Mouse (Mus musculus): ENCODE results near the gene Cct8l1.

Gene Cct8l1

DNA sequence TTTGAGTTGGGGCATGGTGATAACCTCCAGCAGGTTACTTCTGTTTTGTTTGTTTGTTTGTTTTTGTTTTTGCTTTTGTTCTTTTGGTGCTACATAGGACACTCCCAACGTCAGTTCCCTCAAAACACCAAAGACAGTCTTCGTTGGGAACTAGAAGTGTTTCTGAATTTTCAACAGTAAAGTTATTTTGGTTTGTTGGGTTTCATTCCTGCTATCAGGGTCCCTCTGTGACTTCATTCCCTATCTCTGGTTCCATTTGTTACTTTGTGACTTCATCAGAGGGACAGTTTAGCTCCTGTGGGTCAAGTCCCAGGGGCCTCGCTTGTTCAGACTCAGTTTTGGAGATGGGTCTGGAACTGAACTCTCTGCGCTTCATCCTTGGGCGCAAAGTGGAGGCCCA, at the start of gene Cct8l1:
Gene Cct8l1 (plus strand): TSS at position 301 of the 400 bp plus-strand sequence.
- no peak for DNase-seq (ENCODE audit: low spot score in 2 of 2)

DNA sequence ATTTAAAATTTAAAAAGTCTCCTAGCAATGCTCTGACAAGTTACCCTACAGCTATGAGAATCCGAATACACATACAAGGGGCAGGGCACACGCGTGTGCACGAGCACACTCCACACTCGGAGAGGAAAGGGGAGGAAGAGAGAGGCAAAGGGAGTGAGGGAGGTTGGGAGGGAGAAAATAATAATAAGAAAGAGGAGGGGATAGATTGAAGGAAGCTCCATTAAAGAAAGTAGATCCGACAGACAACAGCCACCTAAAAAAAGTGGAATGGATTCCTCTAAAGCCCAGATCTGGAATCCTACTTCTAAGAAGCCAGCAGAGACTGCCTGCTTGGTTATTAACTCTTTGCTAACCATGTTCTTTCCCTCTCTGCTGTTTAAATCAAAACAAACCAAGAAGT, 43.8 kb upstream of the Cct8l1 start:
- no peak for DNase-seq (ENCODE audit: low spot score in 2 of 2)

DNA sequence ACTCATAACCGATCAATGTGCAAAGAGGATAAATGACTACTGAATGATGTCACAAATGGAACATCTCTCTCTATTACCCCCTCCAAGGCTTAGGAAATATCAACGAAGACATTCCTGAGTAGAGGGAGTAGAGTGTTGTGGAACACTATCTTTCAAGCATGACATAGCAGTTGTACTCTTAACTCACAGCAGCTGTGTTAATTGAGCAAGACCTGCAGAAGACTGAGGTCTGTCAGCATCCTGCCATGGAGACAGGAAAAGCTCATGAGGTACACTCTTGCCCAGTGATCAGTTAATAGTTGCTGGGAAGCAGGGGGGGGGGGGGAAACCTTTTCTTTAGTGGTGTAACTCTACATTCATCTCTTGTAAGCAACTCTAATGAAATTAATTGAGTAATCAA, 40.1 kb upstream of the Cct8l1 start:
- DNase-seq (ENCODE audit: low spot score in 2 of 2): no peak

DNA sequence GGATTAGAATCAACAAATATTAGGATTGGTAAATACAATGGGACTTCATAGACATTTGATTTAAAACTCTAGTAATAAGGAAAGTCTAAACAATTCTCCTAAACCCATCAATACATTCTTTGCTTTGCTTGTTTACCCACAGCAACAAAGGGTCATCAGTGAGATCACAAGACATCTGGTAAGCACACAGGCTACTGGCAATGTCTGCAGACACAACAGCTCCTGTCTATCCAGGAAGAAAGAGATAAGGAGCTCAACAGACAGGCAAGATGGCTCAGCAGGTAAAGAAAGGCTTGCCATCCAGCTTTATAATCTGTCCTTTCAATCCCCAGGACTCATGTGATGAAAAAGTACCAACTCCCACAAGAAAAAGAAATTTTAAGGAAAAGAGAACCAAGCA, 37.0 kb upstream of the Cct8l1 start:
- DNase-seq (ENCODE audit: low spot score in 2 of 2): no peak

DNA sequence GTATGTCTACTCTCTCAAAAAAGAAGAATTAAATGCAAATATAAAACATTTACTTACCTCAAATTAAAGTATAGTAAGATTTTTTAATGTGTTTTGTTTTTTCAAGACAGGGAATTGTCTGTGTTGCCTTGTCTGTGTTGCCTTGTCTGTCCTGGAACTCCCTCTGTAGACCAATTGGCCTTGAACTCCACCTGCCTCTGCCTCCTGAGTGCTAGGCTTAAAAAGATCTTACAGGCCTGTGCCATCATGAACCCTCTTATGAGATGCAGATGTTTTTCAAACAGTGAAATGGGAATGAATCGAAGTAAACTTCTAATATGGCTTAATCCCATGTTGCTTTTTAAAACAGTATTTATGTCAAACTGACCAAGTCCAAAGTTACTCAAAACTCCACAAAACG, 19.2 kb upstream of the Cct8l1 start:
- no peak for DNase-seq (ENCODE audit: low spot score in 2 of 2)

DNA sequence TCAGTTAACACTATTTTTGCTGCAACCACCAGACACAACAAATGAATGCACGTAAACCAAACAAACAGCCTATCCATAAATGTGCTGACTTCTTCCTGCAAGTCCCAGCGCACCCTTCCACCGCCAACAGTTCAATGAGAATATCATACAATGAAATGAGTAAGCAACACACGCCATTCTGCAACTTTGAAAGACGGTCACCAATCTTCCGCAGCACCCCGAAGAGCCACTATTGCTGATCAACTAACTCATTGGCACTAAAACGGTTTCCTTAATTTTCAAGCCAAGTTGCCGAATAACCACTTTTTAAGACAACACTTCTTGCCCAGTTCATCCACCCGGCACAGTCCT, 18.5 kb upstream of the Cct8l1 start:
- no peak for DNase-seq (ENCODE audit: low spot score in 2 of 2)

DNA sequence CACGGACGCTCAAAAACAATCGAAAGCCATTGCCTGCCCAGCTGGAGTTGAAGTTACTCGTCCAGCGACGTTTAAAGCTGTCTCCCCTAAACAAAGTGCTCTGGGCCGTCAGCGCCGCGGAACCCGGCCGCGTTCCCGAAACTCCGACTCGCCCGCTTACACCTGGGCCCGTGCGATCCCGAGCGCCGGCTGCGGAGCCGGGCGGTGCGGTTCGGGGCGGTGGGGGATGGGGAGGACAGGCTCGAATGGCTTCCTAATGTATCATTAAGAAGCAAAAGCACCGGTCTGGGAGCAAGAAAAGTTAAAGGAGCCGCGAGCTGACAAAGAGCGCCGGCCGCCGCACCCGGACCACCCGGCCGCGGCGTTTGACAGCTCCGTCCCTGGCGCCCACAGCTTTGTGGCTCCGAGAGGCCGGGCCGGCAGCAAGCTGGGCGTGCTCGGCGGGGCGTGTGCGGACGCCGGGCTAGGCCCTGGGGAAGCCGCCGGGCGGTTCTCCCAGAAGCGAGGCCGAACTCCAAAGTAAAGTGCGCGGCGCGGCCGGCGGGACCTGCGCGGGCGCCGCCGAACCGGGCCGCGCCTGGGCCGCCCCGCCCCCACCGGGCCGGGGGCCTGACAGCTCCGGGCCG, 18.0 kb upstream of the Cct8l1 start:
- peak; percentile 20 to 27 for DNase-seq (ENCODE audit: low spot score in 2 of 2)

DNA sequence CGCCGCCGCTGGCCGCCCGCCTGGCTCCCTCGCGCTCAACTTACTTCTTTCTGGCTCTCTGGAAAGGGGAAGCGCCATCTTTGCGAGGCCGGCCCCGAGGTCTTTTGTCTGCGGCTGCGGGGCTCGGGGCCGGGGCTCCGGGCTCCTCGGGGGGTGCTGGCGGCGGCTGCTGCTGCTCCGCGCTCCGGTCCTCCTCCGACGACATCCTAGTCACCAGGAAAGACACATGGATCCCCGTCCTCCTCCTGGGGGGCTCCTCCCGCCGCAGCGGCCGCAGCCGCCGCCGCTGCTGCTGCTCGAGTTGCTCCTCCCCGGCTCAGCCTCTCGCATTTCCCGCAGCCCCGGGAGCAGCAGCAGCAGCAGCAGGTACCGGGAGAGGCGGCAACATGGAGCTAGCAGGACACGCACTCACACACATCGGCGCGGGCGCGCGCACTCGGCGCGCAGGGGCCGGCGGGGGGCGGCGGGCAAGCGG, 17.5 kb upstream of the Cct8l1 start, which contains the start of gene Kmt2c:
Gene Kmt2c (minus strand): TSS at position 438 of the 475 bp plus-strand sequence.
- peak; percentile 32 to 68 for DNase-seq (ENCODE audit: low spot score in 2 of 2)

DNA sequence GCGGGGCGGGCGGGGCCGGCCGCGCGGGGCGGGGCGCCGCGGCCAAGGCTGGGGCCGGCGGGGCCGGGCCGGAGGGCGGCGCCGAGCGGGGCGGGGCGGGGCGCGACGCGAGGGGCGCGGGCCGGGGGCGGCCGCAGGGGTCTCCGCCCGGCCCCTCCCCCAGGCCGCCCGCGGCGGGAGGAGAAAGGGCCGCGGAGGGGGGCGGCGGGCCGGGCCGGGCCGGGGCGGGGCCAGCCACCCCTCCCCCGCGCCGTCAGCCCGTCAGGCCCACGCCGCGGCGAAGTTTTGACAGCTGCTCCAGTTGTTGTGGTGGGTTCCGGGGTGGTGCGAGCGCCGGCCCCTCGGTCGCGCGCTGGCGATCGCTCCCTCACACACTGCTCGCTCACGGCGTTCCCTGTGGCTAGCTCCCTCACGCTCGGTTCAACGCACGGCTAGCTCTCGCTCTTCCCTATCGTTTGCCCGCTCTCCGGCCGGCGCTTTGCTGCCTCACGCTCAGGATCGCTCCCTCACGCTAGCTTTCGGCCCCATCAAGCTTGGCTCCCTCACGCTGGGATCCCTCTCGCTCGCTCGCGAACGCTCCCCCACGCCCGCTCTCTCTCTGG, 16.9 kb upstream of the Cct8l1 start:
- DNase-seq (ENCODE audit: low spot score in 2 of 2): no peak

DNA sequence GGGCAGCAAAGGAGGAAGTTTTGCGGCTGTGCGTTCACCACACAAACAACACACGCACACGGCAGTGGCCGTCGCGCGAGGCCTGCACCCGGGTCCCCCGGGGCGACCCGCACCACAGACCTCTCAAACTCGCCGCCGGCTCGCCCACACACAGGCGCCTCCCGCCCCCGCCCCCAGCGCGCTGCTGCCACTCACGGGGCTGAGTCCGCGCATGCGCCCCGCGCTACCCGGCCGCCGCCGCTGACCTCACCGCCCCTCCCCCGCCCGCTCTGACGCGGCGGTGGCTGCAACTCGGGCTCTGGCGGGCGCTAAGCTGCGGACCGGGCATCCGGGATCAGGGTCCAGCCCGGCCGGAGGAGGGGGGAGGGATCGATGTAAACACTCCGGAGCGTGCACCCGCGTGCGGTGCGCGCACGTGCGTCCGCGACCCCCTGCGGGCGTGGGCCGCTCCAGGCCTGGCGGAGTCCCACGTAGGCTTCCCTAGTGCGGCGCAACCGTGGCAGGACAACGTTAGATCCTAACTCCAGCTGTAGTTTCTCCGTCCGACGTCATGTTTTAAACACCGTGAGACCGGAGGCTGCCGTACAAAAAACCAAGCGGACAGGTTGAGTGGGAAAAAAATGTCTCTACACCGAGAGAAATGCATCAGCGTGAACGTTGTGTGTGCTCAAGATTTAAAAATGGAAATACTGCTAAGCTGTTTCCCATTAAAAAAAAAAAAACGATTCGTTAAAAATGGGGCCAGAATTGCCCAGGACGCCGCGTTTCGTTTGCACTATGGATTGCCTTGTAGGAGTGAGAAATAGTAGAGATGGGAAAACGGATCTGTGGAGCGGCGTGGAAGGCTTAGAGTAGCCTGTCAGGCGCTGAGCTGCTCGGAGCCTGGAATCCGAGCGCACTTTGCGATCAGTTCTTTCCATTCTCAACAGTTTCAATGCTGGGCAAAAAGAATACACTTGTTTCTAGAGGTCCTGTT, 16.2 kb upstream of the Cct8l1 start:
- DNase-seq (ENCODE audit: low spot score in 2 of 2): peak; percentile 93 to 97

DNA sequence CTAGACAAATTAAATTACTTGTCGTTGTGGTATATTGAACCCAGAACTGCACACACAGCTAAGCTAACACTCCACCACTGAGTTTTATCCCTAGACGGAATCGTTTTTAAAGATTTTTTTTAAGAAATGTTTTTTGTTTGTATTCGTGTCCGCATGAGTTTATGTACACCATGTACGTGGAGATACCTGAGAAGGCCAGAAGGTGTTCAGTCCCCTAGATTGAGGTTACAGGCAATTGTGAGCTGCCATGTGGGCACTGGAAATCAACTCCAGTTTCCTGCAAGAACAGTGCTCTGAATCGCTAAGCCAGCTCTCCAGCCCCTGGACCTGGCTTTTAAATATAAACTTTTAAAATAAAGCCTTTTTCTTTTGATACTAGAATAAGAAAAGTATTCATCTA, 15.2 kb upstream of the Cct8l1 start:
- DNase-seq (ENCODE audit: low spot score in 2 of 2): no peak

DNA sequence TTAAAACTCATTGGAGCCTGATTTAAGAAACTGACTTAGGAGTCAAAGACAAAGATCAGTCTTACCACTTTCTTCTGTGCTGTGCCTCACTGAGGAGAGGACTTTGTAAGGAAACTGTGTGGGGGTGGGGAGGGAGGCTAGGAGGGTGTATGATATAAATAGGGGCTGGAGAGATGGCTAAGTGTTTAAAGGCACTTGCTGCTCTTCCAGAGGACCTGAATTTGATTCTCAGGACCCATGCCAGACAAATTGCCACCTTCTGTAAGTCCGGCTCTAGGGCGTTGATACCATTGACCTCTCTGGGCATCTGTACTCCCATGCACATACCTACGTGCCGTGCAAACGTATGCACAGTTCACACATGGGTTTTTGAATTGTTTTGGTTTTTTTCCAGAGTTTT, 9.8 kb upstream of the Cct8l1 start:
- no peak for DNase-seq (ENCODE audit: low spot score in 2 of 2)

DNA sequence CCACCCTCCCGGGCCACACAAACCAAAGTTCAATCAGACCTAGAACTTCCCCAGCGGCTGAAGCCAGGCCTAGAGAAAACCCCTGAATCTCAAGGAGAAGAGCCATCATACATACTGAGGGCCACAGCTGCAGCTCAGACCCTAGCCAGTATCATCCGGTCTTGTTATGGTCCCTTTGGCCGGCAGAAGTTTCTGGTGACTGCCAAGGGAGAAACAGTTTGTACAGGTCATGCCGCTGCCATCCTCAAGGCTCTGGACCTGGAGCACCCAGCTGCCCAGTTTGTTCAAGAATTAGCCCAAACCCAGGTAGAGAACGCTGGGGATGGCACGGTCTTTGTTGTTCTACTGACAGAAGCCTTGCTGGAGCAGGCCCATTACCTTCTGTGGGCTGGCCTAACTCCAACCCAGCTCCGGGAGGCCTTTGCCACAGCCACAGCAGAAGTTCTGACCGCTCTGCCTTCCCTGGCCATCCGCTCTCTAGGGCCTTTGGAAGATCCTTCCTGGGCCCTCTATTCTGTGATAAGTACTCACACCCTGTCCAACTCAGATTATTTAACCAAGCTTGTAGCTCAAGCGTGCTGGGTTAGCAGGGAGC, 531 bp downstream of the Cct8l1 start:
- no peak for DNase-seq (ENCODE audit: low spot score in 2 of 2)

DNA sequence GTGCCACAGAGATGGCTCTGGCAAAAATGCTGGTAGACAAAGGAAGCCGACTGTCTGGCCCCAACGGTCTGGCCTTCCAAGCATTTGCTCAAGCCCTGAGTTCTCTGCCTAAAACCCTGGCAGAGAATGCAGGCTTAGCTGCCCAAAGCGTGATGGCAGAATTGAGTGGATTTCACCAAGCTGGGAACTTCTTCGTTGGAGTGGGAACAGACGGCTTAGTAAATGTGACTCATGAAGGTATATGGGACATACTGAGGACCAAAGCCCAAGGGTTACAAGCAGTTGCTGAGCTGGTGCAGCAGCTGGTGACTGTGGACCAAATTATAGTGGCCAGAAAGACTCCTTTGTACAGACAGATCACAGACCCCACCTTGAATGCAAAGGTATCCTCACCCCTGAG, 1.7 kb downstream of the Cct8l1 start:
- no peak for DNase-seq (ENCODE audit: low spot score in 2 of 2)

DNA sequence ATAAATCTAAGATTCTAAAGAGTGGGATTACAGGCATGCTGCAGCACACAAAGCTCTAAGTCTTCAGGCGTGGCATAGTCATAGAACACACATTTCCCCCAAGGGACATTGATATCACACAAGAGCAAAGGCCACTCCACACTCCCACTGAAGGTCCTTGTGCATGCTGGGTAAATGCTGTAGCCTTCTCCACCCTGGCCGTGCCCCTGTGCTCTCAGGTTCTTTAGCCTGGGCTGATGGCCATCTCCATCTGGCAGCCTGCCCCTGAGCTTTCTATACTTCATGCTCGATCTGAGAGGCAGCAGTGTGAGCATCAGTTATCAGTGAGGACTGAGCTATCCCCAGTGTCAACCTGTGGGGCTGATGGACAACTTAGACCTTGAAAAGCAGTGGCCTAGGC, 4.0 kb downstream of the Cct8l1 start:
- DNase-seq (ENCODE audit: low spot score in 2 of 2): no peak

DNA sequence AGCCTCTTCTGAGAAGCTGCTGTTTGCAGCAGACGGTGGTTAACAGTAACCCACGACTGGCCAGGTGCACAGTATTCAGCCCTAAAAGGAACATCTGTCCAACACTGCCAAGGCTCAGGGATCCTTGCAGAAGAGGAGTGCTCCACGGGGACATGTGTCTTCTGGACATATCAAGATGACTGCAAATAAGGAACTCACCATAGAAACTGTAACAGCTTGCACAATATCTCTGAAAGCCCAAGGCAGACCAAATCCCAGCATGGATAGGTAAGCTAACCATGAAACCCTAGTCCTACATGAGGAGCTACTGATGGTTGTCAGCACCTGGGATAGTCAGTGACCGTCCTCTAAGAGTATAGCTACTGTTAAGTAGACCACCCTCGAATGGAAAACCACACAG, 5.6 kb downstream of the Cct8l1 start:
- DNase-seq (ENCODE audit: low spot score in 2 of 2): no peak

DNA sequence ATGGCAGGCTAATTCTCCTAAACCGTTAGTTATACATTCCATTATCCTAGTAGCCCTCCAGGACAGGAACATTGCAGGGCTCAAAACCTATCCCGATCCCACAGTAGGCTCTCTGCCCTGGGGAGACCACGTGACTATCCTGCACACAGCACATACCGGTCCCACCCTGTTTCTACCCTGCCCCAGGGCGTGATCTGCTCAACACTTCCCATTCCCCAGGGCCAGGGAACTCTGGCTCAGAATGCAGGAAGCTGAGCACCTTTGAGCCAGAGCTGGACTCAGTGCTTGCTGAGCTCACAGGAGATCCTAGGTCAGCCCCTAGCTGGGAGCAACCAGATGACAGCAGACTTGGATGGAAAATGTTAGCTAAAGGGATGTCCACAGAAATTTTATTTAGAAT, 10.2 kb downstream of the Cct8l1 start:
- no peak for DNase-seq (ENCODE audit: low spot score in 2 of 2)

DNA sequence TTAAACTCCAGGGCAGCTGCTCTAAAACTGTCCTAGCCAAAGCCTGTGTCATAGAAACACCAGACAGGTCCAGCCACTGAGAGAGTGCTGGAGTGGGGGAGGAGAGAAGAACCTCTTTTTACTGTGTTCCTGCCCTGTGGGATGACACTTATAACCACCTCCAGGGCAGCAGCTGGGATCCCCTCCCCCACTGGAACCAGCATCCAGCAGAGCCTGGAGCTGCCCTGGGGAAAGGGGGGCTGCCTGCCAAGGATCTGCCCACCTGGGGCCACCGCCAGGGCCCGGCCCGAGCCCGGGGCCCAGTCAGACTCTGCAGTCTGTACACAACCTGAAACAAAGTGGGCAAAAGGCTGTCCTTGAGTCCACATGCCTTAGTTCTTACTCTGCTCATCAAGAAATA, 11.1 kb downstream of the Cct8l1 start:
- no peak for DNase-seq (ENCODE audit: low spot score in 2 of 2)

DNA sequence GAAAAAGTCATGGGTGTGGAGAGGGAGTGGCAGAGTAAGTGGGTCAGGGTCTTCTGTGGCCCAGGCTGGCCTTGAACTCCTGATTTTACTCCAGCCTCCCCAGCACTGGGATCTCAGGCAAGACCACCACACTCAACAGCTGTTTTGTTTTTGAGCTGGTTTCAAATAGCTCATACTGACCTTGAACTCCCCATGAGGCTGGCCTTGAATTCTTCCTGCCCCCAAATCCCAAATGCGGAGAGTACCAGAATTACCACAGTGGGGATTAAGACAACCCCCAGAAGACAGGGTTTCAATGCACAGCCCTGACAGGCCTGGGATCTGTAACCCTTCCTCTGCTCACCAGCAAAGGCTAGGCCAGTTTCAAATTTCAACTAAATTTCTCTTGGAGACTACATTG, 12.1 kb downstream of the Cct8l1 start:
- DNase-seq (ENCODE audit: low spot score in 2 of 2): no peak

DNA sequence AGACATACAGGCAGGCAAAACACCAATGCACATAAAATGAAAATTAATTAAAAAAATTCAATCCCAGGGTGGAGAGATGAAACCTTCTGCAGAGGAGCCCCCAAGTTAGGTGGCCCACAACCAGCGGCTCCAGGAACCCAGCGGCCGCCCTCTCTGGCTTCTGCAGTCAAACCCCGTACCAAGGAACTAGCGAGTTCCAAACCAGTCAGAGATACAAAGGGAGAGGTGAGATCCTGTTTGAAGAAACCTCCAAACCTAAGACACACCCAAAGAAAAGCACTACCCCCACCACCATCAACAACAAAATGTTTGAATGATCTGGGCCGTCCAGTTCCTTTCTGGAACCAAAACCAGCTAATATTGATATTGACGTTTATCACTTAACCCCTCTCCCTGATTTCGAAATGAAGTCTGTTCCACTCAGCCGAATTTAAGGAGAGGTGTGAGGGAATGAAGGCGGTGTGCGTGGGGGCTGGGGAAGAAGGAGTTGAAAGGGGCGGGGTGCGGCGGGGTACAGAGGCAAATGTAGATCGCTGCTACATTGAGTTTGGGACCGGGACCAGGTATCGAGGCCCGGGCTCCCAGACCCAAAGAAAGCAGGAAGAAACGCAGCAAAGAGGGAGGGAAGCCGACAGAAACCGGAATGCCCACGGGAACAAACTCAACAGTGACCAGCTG, 13.1 kb downstream of the Cct8l1 start:
- DNase-seq (ENCODE audit: low spot score in 2 of 2): peak in 1 of 2 experiments; percentile 7

DNA sequence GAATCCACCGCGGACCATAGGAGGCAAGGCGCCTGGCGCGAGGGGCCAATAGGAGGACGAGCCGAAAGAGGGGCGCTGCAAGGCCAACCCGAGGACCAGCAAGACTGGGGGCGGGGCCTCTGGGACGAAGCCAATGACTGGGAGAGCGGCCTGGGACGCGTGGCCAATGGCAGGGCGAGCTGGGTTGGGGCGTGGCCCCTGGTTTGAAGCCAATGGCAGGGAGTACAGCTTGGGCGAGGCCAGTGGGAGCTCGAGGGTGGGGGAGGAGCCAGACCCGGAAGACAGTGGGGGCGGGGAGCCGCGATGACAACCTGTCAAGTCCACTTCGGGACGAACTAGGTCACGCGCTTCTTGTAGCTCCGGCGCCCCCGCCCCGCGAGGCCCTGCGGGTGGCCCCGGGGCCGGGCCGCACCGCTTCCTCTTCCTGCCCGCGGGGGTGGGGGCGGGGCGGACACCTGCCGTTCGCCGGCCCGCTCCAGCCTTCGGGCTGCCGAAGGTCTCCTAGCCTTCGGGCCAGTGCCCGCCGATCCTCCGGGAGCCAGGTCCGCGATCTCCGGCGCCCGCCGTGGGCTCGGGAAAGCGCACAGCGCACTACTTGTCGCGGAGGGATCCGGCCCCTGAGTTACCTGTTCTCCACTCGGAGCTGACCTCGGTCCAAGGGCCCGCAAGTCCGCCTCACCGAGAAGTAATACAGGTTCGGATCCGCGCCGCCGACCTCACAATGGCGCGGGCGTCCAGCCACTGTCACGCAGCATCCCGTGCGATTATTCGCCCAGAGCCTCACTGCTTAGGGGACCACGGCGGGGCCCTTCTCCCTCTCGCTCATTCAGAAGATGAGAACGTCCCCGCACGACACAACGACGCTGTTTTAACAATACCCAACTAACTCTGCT, 13.9 kb downstream of the Cct8l1 start:
- peak; percentile 97 to 99 for DNase-seq (ENCODE audit: low spot score in 2 of 2)
